Comparison of ENCODE assay signal across 8 mouse cellular contexts in genomic region chr15:77368148-77368547, GRCm38 (mm10). TPM values are rescaled to one million over a fixed set of nuclear protein-coding genes. Genes with fewer than 3 reads are reported as not detected.
DNase-seq lines count a peak whose midpoint lies in the region; ATAC-seq and TF ChIP-seq lines count a peak whose summit lies in the region.

No protein-coding gene starts in this region.

- ATAC-seq in forebrain, postnatal 0 days, result peak; percentile 83
- ATAC-seq in neural tube, embryonic 15.5 days (ENCODE audit: low FRiP score), result peak; percentile 56; the same call in 1 of the 2 replicates

- H3K36me3 ChIP-seq in MEL (ENCODE audit: control insufficient read depth in 1 of 2, insufficient read depth in 2 of 2, low read length in 2 of 2), result no peaks in the 10 kb centered on the region
- H3K36me3 ChIP-seq in forebrain, postnatal 0 days (ENCODE audit: insufficient read depth), result no peaks in the 10 kb centered on the region
- H3K36me3 ChIP-seq in neural tube, embryonic 15.5 days, result no peaks in the 10 kb centered on the region

- H3K4me3 ChIP-seq in MEL (ENCODE audit: control insufficient read depth in 1 of 2, insufficient read depth in 1 of 2, low read depth in 2 of 2, low read length in 2 of 2), result peak overlapping the region in 1 of 2 experiments; percentile 44; a peak in 2 of 4 replicates
- peak overlapping the region; percentile 11 for H3K4me3 ChIP-seq in forebrain, postnatal 0 days (ENCODE audit: low read depth, low read length)
- H3K4me3 ChIP-seq in neural tube, embryonic 15.5 days (replicated peaks), result 0 out of 2 replicates have a peak overlapping the region, but pooled peaks have one; percentile 5

- no peak for TF ChIP-seq EP300 in MEL (IDR thresholded peaks at IDR 0.05; ENCODE audit: low read depth in 1 of 2, low read length in 2 of 2)

- no peaks in the 10 kb centered on the region for H3K79me2 ChIP-seq in MEL (ENCODE audit: control insufficient read depth, insufficient read depth, low read length, poor library complexity)

- H3K9me3 ChIP-seq in MEL (replicated peaks; ENCODE audit: insufficient read depth, low read length), result no peaks in the 10 kb centered on the region
- H3K9me3 ChIP-seq in forebrain, postnatal 0 days (ENCODE audit: low read length), result no peaks in the 10 kb centered on the region
- no peaks in the 10 kb centered on the region for H3K9me3 ChIP-seq in neural tube, embryonic 15.5 days (replicated peaks)

- peaks cover 0 to 5% of the 10 kb centered on the region in 2 experiments; a peak in 1 of 4 replicates for H3K4me1 ChIP-seq in MEL (ENCODE audit: control insufficient read depth in 1 of 2, insufficient read depth in 2 of 2, low read length in 2 of 2)
- H3K4me1 ChIP-seq in forebrain, postnatal 0 days (ENCODE audit: insufficient read depth), result peaks cover 5% of the 10 kb centered on the region; the same call in 1 of the 2 replicates
- peaks cover 29% of the 10 kb centered on the region for H3K4me1 ChIP-seq in neural tube, embryonic 15.5 days

- peak; percentile 88 for DNase-seq in MEL (ENCODE audit: low read depth, low spot score)
- peak; percentile 97 for DNase-seq in cerebellum, adult 18-20 months
- peak; percentile 96 for DNase-seq in forebrain, postnatal 0 days
- peak; percentile 95 to 97 for DNase-seq in heart, postnatal 36 days
- peak; percentile 91 to 98 for DNase-seq in layer of hippocampus, adult 18-20 months (ENCODE audit: low spot score in 2 of 2)
- DNase-seq in lung, adult 18-20 months, result peak; percentile 93 to 96
- DNase-seq in testis, postnatal 10 days (ENCODE audit: low spot score), result peak; percentile 98

- 0% methylated on average over 13 of the region's 13 CpGs for WGBS in forebrain, postnatal 0 days
- WGBS in neural tube, embryonic 15.5 days, result under 1% methylated on average over 13 of the region's 13 CpGs

- TF ChIP-seq CTCF in MEL (IDR thresholded peaks at IDR 0.05 in 2 of 3, conservative IDR thresholded peaks at IDR 0.05 in 1 of 3; ENCODE audit: control insufficient read depth in 1 of 3, insufficient read depth in 1 of 3, low read depth in 2 of 3, low read length in 3 of 3, poor library complexity in 1 of 3, severe bottlenecking in 1 of 3), result peak; percentile 80 to 95 (median 88)
- peak; percentile 99 for TF ChIP-seq CTCF in forebrain, postnatal 0 days (IDR thresholded peaks at IDR 0.05; ENCODE audit: low read depth)

- H3K9ac ChIP-seq in MEL (ENCODE audit: control insufficient read depth, low read depth, low read length, poor library complexity, severe bottlenecking), result peak overlapping the region; percentile 46
- H3K9ac ChIP-seq in forebrain, postnatal 0 days, result peak overlapping the region; percentile 39; the same call in 1 of the 2 replicates
- peak overlapping the region; percentile 30; the same call in 1 of the 2 replicates for H3K9ac ChIP-seq in neural tube, embryonic 15.5 days (replicated peaks)

- peak; percentile 59 for TF ChIP-seq RAD21 in MEL (IDR thresholded peaks at IDR 0.05; ENCODE audit: low read depth, low read length)

- H3K27ac ChIP-seq in MEL (ENCODE audit: control insufficient read depth, low read depth, low read length), result no peak overlapping the region
- peak overlapping the region; percentile 75 for H3K27ac ChIP-seq in forebrain, postnatal 0 days (ENCODE audit: low read depth, low read length)
- H3K27ac ChIP-seq in neural tube, embryonic 15.5 days (replicated peaks), result peak overlapping the region; percentile 86

- no peaks in the 10 kb centered on the region for H3K27me3 ChIP-seq in MEL (ENCODE audit: control insufficient read depth in 1 of 2, insufficient read depth in 2 of 2, low read length in 2 of 2)
- no peaks in the 10 kb centered on the region for H3K27me3 ChIP-seq in forebrain, postnatal 0 days (ENCODE audit: insufficient read depth, low read length)
- H3K27me3 ChIP-seq in neural tube, embryonic 15.5 days (replicated peaks), result no peaks in the 10 kb centered on the region

- H3K4me2 ChIP-seq in forebrain, postnatal 0 days (ENCODE audit: low read depth), result peak overlapping the region; percentile 36
- H3K4me2 ChIP-seq in neural tube, embryonic 15.5 days, result peak overlapping the region; percentile 41

- intact Hi-C loops in heart, postnatal 36 days (cut with DNase I), result no loop called here

- TF ChIP-seq POLR2A in MEL (IDR thresholded peaks at IDR 0.05; ENCODE audit: control insufficient read depth in 1 of 2, insufficient read depth in 1 of 2, low read depth in 1 of 2, low read length in 2 of 2, poor library complexity in 1 of 2), result no peak

TF ChIP-seq in MEL, 35 proteins besides CTCF, POLR2A, EP300 and RAD21:
- TF ChIP-seq HCFC1 (IDR thresholded peaks at IDR 0.05; ENCODE audit: low read depth, low read length) (0 out of 2 replicates have a peak, but pooled peaks have one; percentile 47), MXI1 (IDR thresholded peaks at IDR 0.05; ENCODE audit: low read depth, low read length) (no peak), ZNF384 (IDR thresholded peaks at IDR 0.05; ENCODE audit: low read depth, low read length) (peak; percentile 97), USF1 (IDR thresholded peaks at IDR 0.05; ENCODE audit: low read depth, low read length) (no peak), SMC3 (IDR thresholded peaks at IDR 0.05; ENCODE audit: low read depth, low read length) (peak; percentile 56), MAFK (IDR thresholded peaks at IDR 0.05; ENCODE audit: borderline replicate concordance, low read depth, low read length) (no peak)

RNA-seq across cellular contexts. Expression of gene Apol7a, which starts 30.8 kb away (rescaled TPM):
- total RNA-seq in MEL (2012; rRNA removed), result not detected in 2 replicates
- not detected for polyA plus RNA-seq in MEL (2012; ENCODE audit: insufficient read depth in 1 of 2, insufficient read length in 2 of 2, low read depth in 1 of 2, low replicate concordance in 2 of 2, missing spikeins in 1 of 2)
- total RNA-seq in forebrain, postnatal 0 days (2014; rRNA removed), result not detected in 2 replicates
- not detected in 2 replicates for polyA plus RNA-seq in forebrain, postnatal 0 days (2015; fragmentation: Nextera tagmentation; extraction: Ambion mirVana)
- under 1 TPM; 0.11 to 0.17 TPM for total RNA-seq in heart, postnatal 36 days (2021)
- total RNA-seq in layer of hippocampus, adult 18-20 months (2021), result not detected
- polyA plus RNA-seq in neural tube, embryonic 15.5 days (2015; fragmentation: Nextera tagmentation; extraction: Ambion mirVana), result 0.19 TPM in 1 of 2 replicates, not detected in the other

RNA-seq across cellular contexts. Expression of gene Apol9a, which starts 42.8 kb away (rescaled TPM):
- not detected in 2 replicates for total RNA-seq in MEL (2012; rRNA removed)
- polyA plus RNA-seq in MEL (2012; ENCODE audit: insufficient read depth in 1 of 2, insufficient read length in 2 of 2, low read depth in 1 of 2, low replicate concordance in 2 of 2, missing spikeins in 1 of 2), result not detected
- 6.6 TPM in 1 of 2 replicates, not detected in the other for total RNA-seq in forebrain, postnatal 0 days (2014; rRNA removed)
- 0.55 and 0.99 TPM in 2 replicates for polyA plus RNA-seq in forebrain, postnatal 0 days (2015; fragmentation: Nextera tagmentation; extraction: Ambion mirVana)
- total RNA-seq in heart, postnatal 36 days (2021), result under 1 TPM in 1 of 2 experiments, not detected in 1; 0.27 TPM
- not detected for total RNA-seq in layer of hippocampus, adult 18-20 months (2021)
- 0.28 and 0.37 TPM in 2 replicates for polyA plus RNA-seq in neural tube, embryonic 15.5 days (2015; fragmentation: Nextera tagmentation; extraction: Ambion mirVana)
